Mouse (Mus musculus) forebrain, embryonic 13.5 days (tissue): Measurements from ENCODE around the gene Wwp2. TPM values are rescaled to one million over a fixed set of nuclear protein-coding genes. Genes with fewer than 3 reads are reported as not detected.

Experiments
- ATAC-seq: fragments of 200-750 bp; cut with Nextera tagmentation; 2 replicates; pipeline ENCODE4 v1.8.0; 2017
- H3K27ac ChIP-seq: fragments of 300-500 bp; sonication (generic); 2 replicates; pipeline ENCODE4 v1.5.1; 2015; ENCODE audit warnings: inconsistent platforms, mild to moderate bottlenecking, moderate library complexity
- H3K27me3 ChIP-seq: fragments of 300-500 bp; sonication (generic); 2 replicates; pipeline ENCODE4 v1.6.1; 2015; ENCODE audit warnings: mild to moderate bottlenecking, inconsistent platforms
- H3K36me3 ChIP-seq: fragments of 300-500 bp; sonication (generic); 2 replicates; pipeline ENCODE4 v1.6.1; 2015; ENCODE audit warnings: mild to moderate bottlenecking, inconsistent platforms; ENCODE audit not compliant: poor library complexity, severe bottlenecking
- H3K4me1 ChIP-seq: fragments of 300-500 bp; sonication (generic); 2 replicates; pipeline ENCODE4 v1.6.1; 2015; ENCODE audit warnings: inconsistent platforms
- H3K4me2 ChIP-seq: fragments of 300-500 bp; sonication (generic); 2 replicates; pipeline ENCODE4 v1.6.1; 2015; ENCODE audit warnings: inconsistent platforms, mild to moderate bottlenecking, moderate library complexity
- H3K4me3 ChIP-seq: fragments of 300-500 bp; sonication (generic); 2 replicates; pipeline ENCODE4 v1.5.1; 2015; ENCODE audit warnings: mild to moderate bottlenecking, inconsistent platforms
- H3K9ac ChIP-seq: fragments of 300-500 bp; sonication (generic); 2 replicates; pipeline ENCODE4 v1.6.1; 2015; ENCODE audit warnings: mild to moderate bottlenecking, inconsistent platforms
- H3K9me3 ChIP-seq: fragments of 300-500 bp; sonication (generic); replicated peaks from 2 replicates; pipeline ENCODE4 v1.6.1; 2016; ENCODE audit warnings: inconsistent platforms
- WGBS: fragments of 180-500 bp; shearing (Covaris S2); methylation state at CpG from one replicate; pipeline ENCODE4 v1.1.7; 2015; 5-methylcytosine and 5-hydroxymethylcytosine counted together
- polyA plus RNA-seq: library from polyadenylated mRNA; unstranded; fragments of >200 nt; fragmentation: Nextera tagmentation; extraction: Ambion mirVana; gene quantifications from 2 replicates; pipeline ENCODE4 v1.2.1, GENCODE M21; 2015

Wwp2 gene
- polyA plus RNA-seq, 1 experiment from 2014 or later = 40.8 TPM

DNA sequence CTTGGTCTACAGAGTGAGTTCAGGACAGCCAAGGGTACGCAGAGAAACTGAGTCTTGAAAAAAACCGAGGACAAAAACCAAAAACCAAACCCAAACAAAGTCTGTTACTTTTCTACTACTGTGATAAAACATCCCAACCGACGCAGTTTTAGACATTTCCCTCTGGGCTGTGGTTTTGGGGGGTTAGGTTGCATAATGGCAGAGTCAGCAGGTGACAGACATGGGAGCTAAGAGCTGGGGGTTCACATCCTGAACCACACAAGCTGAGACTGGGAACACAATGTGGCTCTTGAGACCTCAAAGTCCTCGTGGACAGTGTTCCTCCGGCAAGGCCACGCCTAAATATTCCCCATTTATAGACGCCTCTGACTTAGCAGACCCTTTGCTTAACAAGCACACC, 142.0 kb downstream of the Wwp2 start:
- Histone ChIP-seq H3K9ac (no peak overlapping the region), H3K4me1 (peaks cover 4% of the 10 kb centered on the region; the same call in 1 of the 2 replicates), H3K4me2 (no peak overlapping the region), H3K9me3 (no peaks in the 10 kb centered on the region), H3K27me3 (no peaks in the 10 kb centered on the region), H3K27ac (no peak overlapping the region), H3K4me3 (no peak overlapping the region), H3K36me3 (peaks cover 55% of the 10 kb centered on the region)
- no peak for ATAC-seq
- 95% methylated on average over 8 of the region's 8 CpGs for WGBS

DNA sequence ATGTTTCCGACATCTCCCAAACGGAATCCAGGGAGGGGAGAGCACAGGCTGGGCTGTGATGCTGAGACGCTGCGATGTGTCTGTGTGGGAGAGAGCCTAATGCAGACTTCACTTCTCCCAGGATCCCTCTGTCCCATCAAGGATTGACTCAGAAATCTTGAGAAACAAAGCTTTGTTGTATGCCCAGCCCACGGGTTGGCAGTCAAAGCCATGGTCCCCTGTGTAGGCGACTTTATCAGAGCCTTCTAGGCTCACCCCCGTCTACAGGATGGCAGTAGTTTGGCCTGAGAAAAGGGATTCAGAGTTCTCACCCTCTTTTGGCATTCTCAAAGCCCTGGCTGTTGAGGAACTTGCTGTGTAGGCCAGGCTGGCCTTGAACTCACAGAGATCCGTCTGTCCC, 142.4 kb downstream of the Wwp2 start:
- Histone ChIP-seq H3K27me3 (no peaks in the 10 kb centered on the region), H3K4me2 (no peak overlapping the region), H3K4me3 (no peak overlapping the region), H3K27ac (no peak overlapping the region), H3K4me1 (peaks cover 4% of the 10 kb centered on the region; the same call in 1 of the 2 replicates), H3K9ac (no peak overlapping the region), H3K9me3 (no peaks in the 10 kb centered on the region), H3K36me3 (peaks cover 59% of the 10 kb centered on the region)
- WGBS = 89% methylated on average over 8 of the region's 8 CpGs
- no peak for ATAC-seq

DNA sequence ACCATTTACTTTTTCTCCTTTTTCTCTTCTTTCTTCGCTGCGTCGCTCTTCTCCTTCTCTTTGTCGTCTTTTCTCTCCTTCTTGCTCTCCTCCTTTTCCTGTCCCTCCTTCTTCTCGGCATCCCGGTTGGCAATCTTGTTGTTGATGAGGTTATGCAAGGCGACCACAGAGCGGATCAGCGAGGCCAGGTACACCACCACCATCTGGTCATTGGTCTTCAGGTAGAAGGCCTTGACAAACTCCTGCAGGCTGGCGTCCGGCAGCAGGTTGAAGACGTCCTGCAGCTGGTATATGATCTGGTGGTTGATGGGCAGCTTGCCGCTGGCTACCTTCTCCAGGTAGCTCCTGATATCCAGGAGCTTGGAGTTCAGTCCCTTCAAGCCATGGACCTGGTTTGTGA, 144.7 kb downstream of the Wwp2 start:
- Histone ChIP-seq H3K9me3 (no peaks in the 10 kb centered on the region), H3K27me3 (no peaks in the 10 kb centered on the region), H3K4me1 (peaks cover 7% of the 10 kb centered on the region; the same call in 1 of the 2 replicates), H3K4me2 (no peak overlapping the region), H3K27ac (no peak overlapping the region), H3K36me3 (peaks cover 83% of the 10 kb centered on the region), H3K4me3 (no peak overlapping the region), H3K9ac (no peak overlapping the region)
- ATAC-seq = no peak
- 96% methylated on average over 13 of the region's 13 CpGs for WGBS

DNA sequence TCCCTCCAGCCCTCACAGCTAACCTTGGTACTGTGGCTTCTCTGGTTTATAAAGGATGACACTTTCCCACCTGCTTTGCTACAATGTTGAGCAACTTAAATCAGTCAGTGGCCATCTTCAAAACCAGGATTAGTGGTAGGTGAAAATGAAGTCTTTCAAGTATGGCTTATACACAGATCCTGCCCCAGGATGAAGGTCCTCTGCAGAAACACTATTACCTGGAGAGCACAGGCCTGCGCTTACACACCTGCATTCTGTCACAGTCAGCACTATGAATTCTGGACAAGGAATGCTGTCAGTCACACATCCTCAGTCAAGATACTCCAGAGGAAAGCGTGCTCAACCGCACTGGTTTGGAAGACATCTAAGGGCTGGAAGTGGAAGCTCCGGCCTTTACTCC, 145.4 kb downstream of the Wwp2 start:
- H3K4me2 ChIP-seq = no peak overlapping the region
- no peak overlapping the region for H3K4me3 ChIP-seq
- H3K9me3 ChIP-seq = no peaks in the 10 kb centered on the region
- H3K27me3 ChIP-seq = no peaks in the 10 kb centered on the region
- 97% methylated on average over 4 of the region's 4 CpGs for WGBS
- ATAC-seq = no peak
- peaks cover 88% of the 10 kb centered on the region for H3K36me3 ChIP-seq
- H3K4me1 ChIP-seq = peaks cover 9% of the 10 kb centered on the region
- no peak overlapping the region for H3K27ac ChIP-seq
- no peak overlapping the region for H3K9ac ChIP-seq

DNA sequence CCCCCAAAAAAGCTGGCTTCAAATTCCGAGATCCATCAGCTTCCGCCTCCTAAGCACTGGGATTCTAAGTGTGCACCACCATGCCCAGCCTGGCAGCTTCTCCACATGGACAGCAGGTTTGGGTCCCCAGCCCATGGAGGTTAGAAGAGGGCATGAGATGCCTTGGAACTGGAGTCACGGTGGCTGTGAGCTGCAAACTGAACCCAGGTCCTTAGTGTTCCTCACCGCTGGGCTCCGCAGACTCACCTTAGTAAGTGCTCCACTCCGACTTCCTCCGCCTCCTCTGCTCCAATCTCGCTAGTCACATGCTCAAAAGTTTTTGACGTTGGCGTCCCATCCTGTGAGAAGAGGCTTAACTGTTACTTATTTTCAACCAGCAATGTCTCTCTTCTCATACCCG, 146.0 kb downstream of the Wwp2 start:
- no peak overlapping the region for H3K4me3 ChIP-seq
- no peaks in the 10 kb centered on the region for H3K9me3 ChIP-seq
- no peaks in the 10 kb centered on the region for H3K27me3 ChIP-seq
- H3K9ac ChIP-seq = no peak overlapping the region
- no peak overlapping the region for H3K4me2 ChIP-seq
- 94% methylated on average over 11 of the region's 11 CpGs for WGBS
- no peak for ATAC-seq
- peaks cover 88% of the 10 kb centered on the region for H3K36me3 ChIP-seq
- no peak overlapping the region for H3K27ac ChIP-seq
- peaks cover 14% of the 10 kb centered on the region for H3K4me1 ChIP-seq

DNA sequence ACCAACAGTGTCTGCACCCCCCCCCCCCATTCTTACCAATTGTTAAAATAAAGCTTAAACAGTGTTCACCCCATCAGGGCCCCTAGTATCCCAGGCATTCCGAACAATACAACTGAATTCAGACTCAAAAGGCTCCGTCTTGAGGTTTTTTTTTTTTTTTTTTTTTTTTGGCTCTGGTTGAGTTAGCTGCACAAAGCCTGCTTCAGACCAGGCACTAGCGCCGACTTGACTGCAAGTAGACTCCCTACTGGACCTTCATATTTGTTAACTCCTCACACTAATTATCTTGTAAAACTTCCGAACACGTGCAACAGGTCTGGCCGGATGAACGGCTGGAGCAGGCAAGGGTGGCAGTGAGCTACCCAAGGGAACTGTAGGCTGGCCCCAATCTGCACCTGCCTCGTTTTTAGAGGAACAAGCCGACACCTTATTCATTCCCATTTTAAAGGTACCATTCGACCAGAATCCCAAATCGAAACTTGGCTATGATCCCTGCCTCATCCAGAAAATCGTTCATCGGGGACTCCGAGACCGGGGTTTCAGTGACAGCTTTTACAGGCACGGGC, 151.3 kb downstream of the Wwp2 start:
- no peaks in the 10 kb centered on the region for H3K27me3 ChIP-seq
- H3K27ac ChIP-seq = peak overlapping the region; percentile 83
- peak overlapping the region; percentile 91 for H3K4me2 ChIP-seq
- peak overlapping the region; percentile 96 for H3K4me3 ChIP-seq
- peaks cover 18% of the 10 kb centered on the region for H3K4me1 ChIP-seq
- peaks cover 39% of the 10 kb centered on the region for H3K36me3 ChIP-seq
- WGBS = 1% methylated on average over 17 of the region's 17 CpGs
- peak overlapping the region; percentile 94 for H3K9ac ChIP-seq
- no peaks in the 10 kb centered on the region for H3K9me3 ChIP-seq
- ATAC-seq = peak; percentile 14; the same call in 1 of the 2 replicates

DNA sequence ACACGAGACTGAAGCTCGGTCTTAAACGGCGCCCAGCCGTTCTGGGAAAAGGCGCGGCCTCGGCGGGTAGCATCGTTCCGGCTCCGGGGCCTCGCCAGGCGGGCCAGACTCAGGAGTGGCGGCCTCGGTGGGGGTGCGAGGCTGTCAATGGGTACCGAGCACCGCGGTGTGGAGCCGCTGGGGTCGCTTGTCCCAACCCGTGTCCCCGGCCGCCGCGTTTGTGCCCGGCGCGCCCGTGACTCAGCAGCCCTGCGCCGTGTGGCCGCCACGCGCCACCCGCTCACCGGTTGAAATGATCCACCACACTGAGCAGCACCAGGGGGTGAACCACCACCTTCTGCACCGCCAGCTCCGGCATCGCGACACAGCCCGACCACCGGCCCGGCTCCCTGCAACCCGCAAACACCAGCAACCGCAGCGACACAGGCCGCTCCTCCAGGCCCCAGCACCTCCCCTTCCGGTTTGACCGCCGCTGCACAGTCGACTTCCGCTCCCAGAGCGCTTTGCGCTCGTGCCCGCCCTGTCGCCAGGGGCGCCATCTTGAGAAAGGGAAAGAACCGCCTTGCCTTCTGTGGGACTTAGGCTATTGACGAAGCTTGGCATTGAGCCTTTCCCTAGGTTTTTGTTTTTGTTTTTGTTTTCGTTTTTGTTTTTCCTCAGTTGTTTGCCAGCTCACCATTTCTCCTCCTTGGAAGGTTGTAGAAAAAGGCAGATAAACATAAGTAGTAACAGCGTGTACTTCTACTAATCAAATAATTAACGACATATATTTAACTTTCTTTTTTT, 152.0 kb downstream of the Wwp2 start, which contains the start of gene Psmd7:
Psmd7 (minus strand) TSS at position 470 of the 786 bp plus-strand sequence.
- H3K4me2 ChIP-seq = peak within 1 kb of the TSS; percentile 91
- peak within 1 kb of the TSS; percentile 94 for H3K9ac ChIP-seq
- peaks cover 32% of the 10 kb centered on the region for H3K36me3 ChIP-seq
- peak; percentile 98 for ATAC-seq
- WGBS = 1% methylated on average over 61 of the region's 65 CpGs
- H3K4me3 ChIP-seq = peak within 1 kb of the TSS; percentile 96
- H3K27me3 ChIP-seq = no peaks in the 10 kb centered on the region
- peaks cover 18% of the 10 kb centered on the region for H3K4me1 ChIP-seq
- peak within 1 kb of the TSS; percentile 83 for H3K27ac ChIP-seq
- H3K9me3 ChIP-seq = no peaks in the 10 kb centered on the region

DNA sequence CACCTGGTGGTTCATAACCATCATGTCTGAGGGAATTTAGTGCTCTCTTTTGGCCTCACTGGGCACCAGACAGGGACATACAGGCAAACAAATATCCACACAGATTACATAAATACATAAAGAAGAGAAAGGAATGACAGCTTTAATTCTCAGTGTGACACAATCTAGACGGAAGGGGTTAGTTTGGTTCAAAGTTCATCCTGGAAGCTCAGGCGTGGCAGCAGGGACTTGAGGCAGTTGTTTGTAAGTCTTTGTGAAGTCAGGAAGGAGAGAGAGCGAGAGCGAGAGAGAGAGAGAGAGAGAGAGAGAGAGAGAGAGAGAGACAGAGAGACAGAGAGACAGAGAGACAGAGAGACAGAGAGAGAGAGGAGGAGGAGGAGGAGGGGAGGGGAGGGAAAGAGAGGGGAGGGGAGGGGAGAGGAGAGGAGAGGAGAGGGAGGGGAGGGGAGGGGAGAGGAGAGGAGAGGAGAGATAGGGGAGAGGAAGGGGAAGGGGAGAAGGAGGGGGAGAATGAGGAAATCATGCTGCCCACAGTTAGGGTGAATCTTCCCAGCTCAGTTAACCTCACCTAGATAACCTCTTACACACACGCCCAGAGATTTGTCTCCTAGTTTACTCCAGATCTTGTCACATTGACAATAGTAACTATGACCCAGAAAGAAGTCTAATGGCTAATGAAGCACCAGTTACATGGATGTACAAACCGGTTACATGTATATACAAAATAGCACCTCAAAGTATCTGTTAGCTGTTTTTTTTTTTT, 158.0 kb downstream of the Wwp2 start:
- Histone ChIP-seq H3K9me3 (no peaks in the 10 kb centered on the region), H3K4me2 (no peak overlapping the region), H3K27ac (no peak overlapping the region), H3K36me3 (no peaks in the 10 kb centered on the region), H3K27me3 (no peaks in the 10 kb centered on the region), H3K4me1 (no peaks in the 10 kb centered on the region), H3K9ac (no peak overlapping the region), H3K4me3 (no peak overlapping the region)
- 77% methylated on average over 5 of the region's 6 CpGs for WGBS
- no peak for ATAC-seq

DNA sequence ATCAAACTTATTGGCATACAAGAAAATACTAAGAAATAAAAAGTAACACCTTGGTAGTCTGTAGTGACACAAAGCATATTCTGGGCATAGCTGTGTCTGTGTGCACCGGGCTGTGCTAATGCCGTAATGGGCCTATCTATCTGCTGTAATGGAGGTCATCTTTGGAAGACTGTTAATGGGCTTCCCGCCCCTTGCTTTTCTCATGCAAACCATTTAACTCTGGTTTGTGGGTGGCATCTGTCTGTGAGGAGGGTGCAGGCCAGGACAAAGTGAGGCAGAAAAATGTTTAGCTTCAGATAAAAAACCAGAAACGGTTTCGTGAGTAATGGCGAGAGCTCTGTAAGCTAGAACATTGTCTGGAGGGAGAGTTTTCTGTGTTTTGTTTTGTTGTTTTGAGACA, 158.7 kb downstream of the Wwp2 start:
- no peak for ATAC-seq
- WGBS = 76% methylated on average over 6 of the region's 6 CpGs
- H3K4me1 ChIP-seq = no peaks in the 10 kb centered on the region

DNA sequence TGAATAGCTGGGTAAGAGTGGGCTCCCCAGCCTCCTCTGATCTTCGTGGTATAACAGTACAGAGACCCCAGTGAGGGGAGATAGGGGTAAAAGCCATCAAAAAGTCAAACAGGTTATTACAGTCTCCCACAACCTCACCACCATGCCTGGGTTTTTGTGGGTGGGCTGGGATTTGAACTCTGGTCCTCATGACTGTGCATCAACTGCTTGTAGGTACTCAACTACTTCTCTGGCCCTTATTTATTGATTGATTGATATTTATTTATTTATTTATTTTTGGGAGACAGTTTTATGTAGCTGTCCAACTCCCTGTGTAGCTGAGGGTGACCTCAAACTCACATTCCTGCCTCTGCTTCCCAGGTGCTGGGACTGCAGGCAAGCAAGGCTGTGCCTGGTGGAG, 161.6 kb downstream of the Wwp2 start:
- H3K27ac ChIP-seq = no peak overlapping the region
- H3K36me3 ChIP-seq = no peaks in the 10 kb centered on the region
- H3K4me1 ChIP-seq = no peaks in the 10 kb centered on the region
- H3K9me3 ChIP-seq = no peaks in the 10 kb centered on the region
- H3K27me3 ChIP-seq = no peaks in the 10 kb centered on the region
- WGBS = 75% methylated on average over 1 of the region's 1 CpGs
- H3K9ac ChIP-seq = no peak overlapping the region
- no peak for ATAC-seq
- no peak overlapping the region for H3K4me2 ChIP-seq
- no peak overlapping the region for H3K4me3 ChIP-seq

More for the DNA sequence above, 158.7 kb downstream of the Wwp2 start:
- no peak overlapping the region for H3K4me3 ChIP-seq
- H3K9me3 ChIP-seq = no peaks in the 10 kb centered on the region
- H3K9ac ChIP-seq = no peak overlapping the region
- no peak overlapping the region for H3K27ac ChIP-seq
- H3K4me2 ChIP-seq = no peak overlapping the region
- no peaks in the 10 kb centered on the region for H3K36me3 ChIP-seq
- H3K27me3 ChIP-seq = no peaks in the 10 kb centered on the region

DNA sequence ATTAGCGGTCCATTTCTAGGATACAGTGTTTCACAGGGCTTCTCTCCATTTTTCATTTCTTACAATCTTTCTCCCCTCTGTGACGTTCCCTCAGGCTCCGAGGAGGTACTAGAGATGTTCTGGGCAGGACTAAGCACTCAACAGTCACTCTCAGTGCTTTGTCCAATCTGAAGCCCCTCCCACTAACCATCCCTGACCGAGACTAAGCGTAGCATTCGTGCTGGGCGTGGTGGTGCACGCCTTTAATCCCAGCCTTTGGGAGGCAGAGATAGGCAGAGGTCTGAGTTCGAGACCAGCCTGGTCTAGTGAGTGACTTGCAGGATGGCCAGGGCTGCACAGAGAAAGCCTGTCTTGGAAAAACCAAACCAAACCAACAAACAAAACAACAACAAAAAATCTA, 163.5 kb downstream of the Wwp2 start:
- ATAC-seq = no peak
- WGBS = 85% methylated on average over 9 of the region's 9 CpGs
- no peaks in the 10 kb centered on the region for H3K9me3 ChIP-seq

DNA sequence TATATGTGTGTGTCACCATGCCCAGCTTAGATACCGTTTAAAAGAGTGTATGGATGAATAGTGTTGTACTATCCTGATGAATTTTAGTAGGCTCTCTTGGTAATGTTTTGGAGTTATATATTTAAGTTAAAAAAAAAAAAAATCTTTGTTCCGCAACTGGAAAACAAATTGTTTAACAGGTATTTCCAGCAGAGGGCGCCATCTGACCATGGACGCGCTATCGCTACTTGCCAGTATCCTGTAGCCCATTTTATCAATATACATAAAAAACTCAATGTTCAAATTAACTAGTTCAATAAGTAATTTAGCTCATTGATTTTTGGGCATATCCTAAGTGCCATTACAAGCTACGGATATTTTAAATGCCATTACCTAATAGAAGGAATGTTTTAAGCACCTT, 166.9 kb downstream of the Wwp2 start:
- Histone ChIP-seq H3K4me1 (0 out of 2 replicates have a peak, but pooled peaks cover 5% of the 10 kb centered on the region), H3K27ac (no peak overlapping the region), H3K4me2 (no peak overlapping the region), H3K9ac (no peak overlapping the region), H3K4me3 (no peak overlapping the region), H3K27me3 (peaks cover 4% of the 10 kb centered on the region; the same call in 1 of the 2 replicates), H3K36me3 (no peaks in the 10 kb centered on the region), H3K9me3 (no peaks in the 10 kb centered on the region)
- no peak for ATAC-seq
- 4% methylated on average over 7 of the region's 7 CpGs for WGBS

More for the DNA sequence above, 163.5 kb downstream of the Wwp2 start:
- Histone ChIP-seq H3K4me2 (no peak overlapping the region), H3K9ac (no peak overlapping the region), H3K36me3 (no peaks in the 10 kb centered on the region), H3K27ac (no peak overlapping the region), H3K4me3 (no peak overlapping the region), H3K27me3 (no peaks in the 10 kb centered on the region; the same call in 1 of the 2 replicates), H3K4me1 (no peaks in the 10 kb centered on the region)
